Mouse (Mus musculus) ES-E14 (cell line): Measurements from ENCODE around the gene Pkib.

Experiments
- HCFC1 ChIP-seq: IDR thresholded peaks from 2 replicates; pipeline ENCODE4 v1.6.1; 2012; ENCODE audit warnings: low read length, inconsistent platforms, borderline replicate concordance; ENCODE audit not compliant: insufficient read depth
- MAFK ChIP-seq: IDR thresholded peaks from 2 replicates; pipeline ENCODE4 v1.6.1; 2014; ENCODE audit warnings: mild to moderate bottlenecking, low read depth, low read length, inconsistent platforms; ENCODE audit not compliant: insufficient read depth
- ZC3H11A ChIP-seq: IDR thresholded peaks from 2 replicates; pipeline ENCODE4 v1.6.1; 2012; ENCODE audit warnings: low read depth, mild to moderate bottlenecking, inconsistent platforms, low read length, borderline replicate concordance
- ZNF384 ChIP-seq: IDR thresholded peaks from 2 replicates; pipeline ENCODE4 v1.6.1; 2012; ENCODE audit warnings: low read depth, low read length, inconsistent platforms

DNA sequence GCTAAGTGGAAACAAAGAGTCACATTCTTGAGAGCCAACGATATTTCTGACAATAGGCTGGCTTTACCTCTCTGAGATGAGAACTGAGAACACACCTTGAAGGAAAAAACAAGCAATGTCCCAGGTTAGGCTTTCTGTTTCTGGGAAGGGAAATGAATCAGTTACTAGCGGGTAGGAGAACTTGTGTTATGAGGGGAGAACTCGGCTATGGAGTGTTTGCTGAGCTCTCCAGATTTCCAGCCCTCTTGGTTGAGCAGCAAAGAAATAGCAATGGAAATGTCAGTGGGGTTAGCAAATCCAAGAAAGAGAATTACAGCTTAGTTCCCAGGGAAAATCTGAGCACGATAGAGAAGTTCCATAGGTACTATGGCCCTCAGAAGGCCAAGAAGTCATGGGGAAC lies 70.5 kb downstream of the Pkib start:
- TF ChIP-seq HCFC1 (no peak), MAFK (no peak), ZNF384 (no peak), ZC3H11A (no peak)
